Mouse (Mus musculus) hindbrain, embryonic 13.5 days (tissue): Measurements from ENCODE around the gene Rasl10b. TPM values are rescaled to one million over a fixed set of nuclear protein-coding genes. Genes with fewer than 3 reads are reported as not detected.

Experiments used
- polyA plus RNA-seq: library from polyadenylated mRNA; unstranded; fragments of >200 nt; fragmentation: Nextera tagmentation; extraction: Ambion mirVana; gene quantifications from 2 replicates; pipeline ENCODE4 v1.2.1, GENCODE M21; 2015

Rasl10b gene
- polyA plus RNA-seq, 1 experiment from 2014 or later: 22.2 TPM

Other genes starting within 250 kb of the Rasl10b start
- 0.06 TPM in 1 of 2 replicates, not detected in the other for gene Slfn4, start 234.0 kb upstream of the Rasl10b start, polyA plus RNA-seq
- 0.12 TPM in 2 replicates for gene Slfn3, start 217.8 kb upstream of the Rasl10b start, polyA plus RNA-seq
- gene Slfn14, start 122.4 kb upstream of the Rasl10b start, polyA plus RNA-seq: 0.04 and 0.17 TPM in 2 replicates
- gene Ap2b1, start 110.1 kb upstream of the Rasl10b start, polyA plus RNA-seq: 111 and 114 TPM in 2 replicates
- 16.8 and 18.3 TPM in 2 replicates for gene Pex12, start 106.6 kb upstream of the Rasl10b start, polyA plus RNA-seq
- 0.43 and 1.4 TPM in 2 replicates for gene Gas2l2, start 20.3 kb downstream of the Rasl10b start, polyA plus RNA-seq
- 0.48 TPM in 1 of 2 replicates, not detected in the other for gene 1700020L24Rik, start 28.5 kb downstream of the Rasl10b start, polyA plus RNA-seq
- 3.5 and 3.8 TPM in 2 replicates for gene Mmp28, start 53.9 kb downstream of the Rasl10b start, polyA plus RNA-seq
- 14.7 and 16.4 TPM in 2 replicates for gene Taf15, start 63.9 kb downstream of the Rasl10b start, polyA plus RNA-seq
- gene Heatr9, start 113.0 kb downstream of the Rasl10b start, polyA plus RNA-seq: not detected in 2 replicates
- gene Ccl5, start 121.4 kb downstream of the Rasl10b start, polyA plus RNA-seq: not detected in 2 replicates
- 1.9 and 4.1 TPM in 2 replicates for gene Ccl9, start 169.5 kb downstream of the Rasl10b start, polyA plus RNA-seq
- gene Ccl6, start 183.9 kb downstream of the Rasl10b start, polyA plus RNA-seq: 2.3 and 2.7 TPM in 2 replicates
- gene Rpl9-ps1, start 236.5 kb downstream of the Rasl10b start, polyA plus RNA-seq: not detected in 2 replicates
- 1.6 and 1.8 TPM in 2 replicates for gene Ccl3, start 240.2 kb downstream of the Rasl10b start, polyA plus RNA-seq